Mouse (Mus musculus): Measurements from ENCODE around the gene Sf3a2.

GRCm38 (mm10) chr10:80777123-80777522, 20.9 kb upstream of the Sf3a2 start:
- TF ChIP-seq USF1 (IDR thresholded peaks at IDR 0.05; ENCODE audit: low read depth) (no peak), E2F4 (IDR thresholded peaks at IDR 0.05; ENCODE audit: insufficient read depth) (no peak), TCF12 (IDR thresholded peaks at IDR 0.05; ENCODE audit: insufficient read depth, poor library complexity, severe bottlenecking) (no peak), POLR2AphosphoS2 (IDR thresholded peaks at IDR 0.05; ENCODE audit: insufficient read length, low read depth) (no peak), POLR2A (IDR thresholded peaks at IDR 0.05; ENCODE audit: insufficient read length, low read depth) (no peak)
